Mouse (Mus musculus) layer of hippocampus, adult 2 months (tissue): ENCODE results near the gene Sp100. TPM values are rescaled to one million over a fixed set of nuclear protein-coding genes. Genes with fewer than 3 reads are reported as not detected.

Source experiments
- DNase-seq, 2 experiments: peaks; one replicate each; pipeline ENCODE4 v3.0.0; 2022; ENCODE audit warnings: low spot score in 2 of 2
- H3K27ac ChIP-seq: fragments of 200-600 bp; 2 replicates; pipeline ENCODE4 v1.8.1; 2022
- H3K4me3 ChIP-seq: fragments of 200-600 bp; 2 replicates; pipeline ENCODE4 v1.8.1; 2022; ENCODE audit warnings: mild to moderate bottlenecking
- CTCF ChIP-seq: fragments of 200-600 bp; conservative IDR thresholded peaks from 2 replicates; pipeline ENCODE4 v1.8.1; 2022; ENCODE audit warnings: antibody characterized with exemption, mild to moderate bottlenecking, moderate library complexity
- total RNA-seq, 2 experiments: library from RNA; stranded (reverse); gene quantifications; 2 replicates each; pipeline ENCODE4 v1.2.3; 2021

The Sp100 gene
- total RNA-seq, 2 experiments from 2014 or later, result 2.8 to 3.6 TPM

DNA sequence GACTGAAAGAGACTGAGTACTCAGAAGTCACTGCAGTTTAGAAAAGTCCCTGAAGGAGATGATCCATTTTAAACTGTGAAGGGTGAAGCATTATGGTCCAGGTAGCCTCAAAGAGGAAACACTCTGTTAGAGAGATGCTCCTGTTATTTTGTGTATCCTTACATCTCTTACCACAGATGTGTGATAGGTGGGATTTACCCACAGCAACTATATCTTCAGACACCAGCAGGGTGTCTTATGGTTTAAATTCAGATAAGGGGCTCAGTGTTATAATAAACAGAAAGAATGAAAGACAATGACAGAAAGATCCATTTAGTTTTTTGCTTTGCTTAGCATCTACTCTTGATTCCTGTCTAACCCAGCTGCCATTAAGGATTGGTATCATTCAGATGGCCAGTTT, 14.5 kb downstream of the Sp100 start:
- DNase-seq, result no peak
- TF ChIP-seq CTCF, result no peak
- Histone ChIP-seq H3K4me3 (no peak overlapping the region), H3K27ac (no peak overlapping the region)

DNA sequence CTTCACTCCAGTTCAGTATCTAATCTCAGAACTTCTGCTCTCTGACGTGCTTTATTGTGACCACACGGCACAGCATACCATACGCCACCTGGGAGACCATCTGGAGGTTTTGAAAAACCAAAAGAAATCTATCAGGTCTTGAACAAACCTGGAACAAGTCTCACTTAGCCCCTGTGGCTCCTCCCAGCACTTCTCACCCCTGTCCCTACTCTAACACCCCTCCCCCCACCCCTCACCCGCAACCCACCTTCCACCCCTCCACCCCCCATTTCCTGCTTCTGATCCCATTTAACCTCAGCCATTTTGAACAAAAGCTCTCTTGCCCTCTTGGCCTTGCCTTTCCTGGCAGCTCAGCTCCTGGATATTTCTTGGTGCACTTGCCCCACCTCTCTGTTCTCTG, 30.4 kb downstream of the Sp100 start:
- DNase-seq, result no peak
- TF ChIP-seq CTCF, result no peak
- H3K27ac ChIP-seq, result no peak overlapping the region
- no peak overlapping the region for H3K4me3 ChIP-seq

DNA sequence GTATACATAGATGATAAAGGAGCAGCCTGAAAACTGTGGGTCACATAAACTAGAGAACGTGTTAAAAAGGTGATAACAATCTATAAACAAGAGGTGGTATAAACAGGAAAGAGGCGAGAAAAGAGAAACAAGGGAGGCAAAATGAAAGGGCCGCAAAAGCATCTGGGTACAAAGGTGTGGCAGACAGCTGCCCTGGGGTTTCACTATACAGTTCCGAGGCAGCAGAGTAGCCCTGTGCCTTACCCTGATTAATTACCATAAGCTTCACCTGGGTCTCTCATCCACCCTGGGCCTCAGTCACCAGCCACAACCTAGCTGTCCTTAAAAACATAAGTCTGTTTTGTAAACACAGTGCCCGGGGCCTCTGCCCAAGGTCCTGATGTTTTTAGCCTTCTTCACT, 36.9 kb downstream of the Sp100 start:
- no peak overlapping the region for H3K4me3 ChIP-seq
- DNase-seq, result no peak
- no peak for TF ChIP-seq CTCF
- no peak overlapping the region for H3K27ac ChIP-seq

DNA sequence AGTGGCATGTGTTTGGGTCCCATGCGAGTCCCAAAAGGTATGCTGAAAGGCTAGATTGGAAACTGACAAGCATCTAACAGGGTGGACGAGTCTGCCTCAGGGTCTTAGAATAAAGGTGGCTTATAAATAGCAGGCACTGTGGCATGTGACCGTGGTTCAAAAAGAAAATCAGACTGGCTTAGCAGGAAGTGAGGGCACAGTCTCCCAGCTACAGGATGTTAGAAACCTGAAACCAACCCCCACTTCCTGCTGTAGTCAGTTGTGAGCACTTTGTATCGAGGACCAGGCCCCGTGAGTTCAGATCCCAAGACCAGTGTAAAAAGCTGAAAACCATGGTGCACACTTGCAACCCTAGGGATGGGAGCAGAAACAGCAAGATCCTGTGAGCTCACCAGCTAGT, 37.6 kb downstream of the Sp100 start:
- Histone ChIP-seq H3K27ac (no peak overlapping the region), H3K4me3 (no peak overlapping the region)
- no peak for TF ChIP-seq CTCF
- no peak for DNase-seq

DNA sequence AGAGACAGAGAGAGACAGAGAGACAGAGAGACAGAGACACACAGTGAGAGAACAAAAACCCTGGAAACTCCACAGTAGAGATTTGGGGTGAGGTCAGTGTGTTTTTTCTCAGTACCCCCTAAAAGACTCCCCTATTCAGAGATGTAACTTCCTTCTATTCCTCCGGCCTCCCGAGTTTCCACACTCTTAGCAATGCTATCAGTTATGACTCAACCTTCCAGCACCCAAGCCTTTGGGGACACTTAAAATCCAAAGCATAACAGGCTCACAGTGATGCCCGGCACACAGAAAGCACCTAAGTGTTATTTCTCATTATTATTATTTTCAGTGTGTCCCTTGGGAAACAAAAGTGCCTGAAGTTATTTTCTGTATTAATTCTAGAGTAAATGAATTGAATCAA, 40.8 kb downstream of the Sp100 start:
- TF ChIP-seq CTCF, result no peak
- no peak overlapping the region for H3K4me3 ChIP-seq
- no peak for DNase-seq
- no peak overlapping the region for H3K27ac ChIP-seq

DNA sequence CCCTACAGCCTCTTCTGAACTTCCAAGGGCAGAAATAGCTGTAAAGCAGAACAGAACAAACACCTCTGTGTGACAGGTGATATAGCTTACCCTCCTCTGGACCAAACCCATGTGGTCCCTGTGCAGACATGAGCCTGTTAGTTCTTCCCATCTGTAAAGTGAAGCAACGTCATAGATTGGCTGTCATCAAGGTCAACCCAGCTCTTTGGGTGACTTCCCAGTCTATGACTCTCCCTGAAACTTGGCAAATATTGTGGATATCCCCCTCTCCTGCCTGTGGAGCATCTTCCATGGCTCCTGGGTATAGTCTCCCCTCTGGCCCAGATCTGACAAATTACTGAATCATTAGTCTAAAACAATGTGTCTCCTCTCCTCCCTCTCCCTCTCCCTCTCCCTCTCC, 42.5 kb downstream of the Sp100 start:
- TF ChIP-seq CTCF, result no peak

DNA sequence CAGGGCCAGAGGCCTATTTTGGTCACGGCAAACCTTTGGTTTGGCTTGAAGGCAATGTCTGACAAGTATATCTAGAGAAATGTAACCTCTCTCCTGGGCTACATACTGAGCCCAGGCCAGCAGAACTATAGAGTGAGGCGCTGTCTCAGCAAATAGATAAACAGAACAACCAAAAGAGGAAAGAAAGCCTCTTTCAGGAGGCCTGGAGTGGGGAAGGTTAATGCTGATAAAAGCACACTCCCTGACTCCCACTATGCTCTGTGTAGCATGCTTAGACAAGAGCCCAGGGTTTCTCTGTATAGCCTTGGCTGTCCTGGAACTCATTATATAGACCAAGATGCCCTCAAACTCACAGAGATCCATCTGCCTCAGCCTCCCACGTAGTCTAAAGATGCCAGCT, 43.5 kb downstream of the Sp100 start:
- TF ChIP-seq CTCF, result no peak
- no peak overlapping the region for H3K27ac ChIP-seq
- DNase-seq, result no peak
- no peak overlapping the region for H3K4me3 ChIP-seq

More for the DNA sequence above, 42.5 kb downstream of the Sp100 start:
- no peak for DNase-seq
- no peak overlapping the region for H3K4me3 ChIP-seq
- H3K27ac ChIP-seq, result no peak overlapping the region

DNA sequence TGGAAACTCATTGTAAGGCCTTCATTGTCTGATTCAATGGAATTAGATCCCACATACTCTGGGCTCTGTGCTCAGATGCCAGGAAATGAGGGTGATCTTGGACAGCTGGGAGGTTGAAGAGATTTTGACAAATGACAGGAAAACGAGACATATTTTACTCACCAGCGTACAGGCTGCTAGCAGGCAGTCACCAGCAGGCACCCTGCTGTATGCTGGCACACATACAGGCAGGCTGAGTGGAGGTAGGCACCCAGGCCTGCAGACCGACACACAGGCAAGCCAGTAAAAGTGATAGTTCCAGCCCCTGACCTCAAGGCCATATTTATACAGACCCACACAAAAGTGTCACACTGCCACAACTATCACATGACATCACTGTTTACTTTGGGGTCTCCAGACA, 45.9 kb downstream of the Sp100 start:
- no peak for DNase-seq
- no peak overlapping the region for H3K27ac ChIP-seq
- TF ChIP-seq CTCF, result no peak
- H3K4me3 ChIP-seq, result no peak overlapping the region

DNA sequence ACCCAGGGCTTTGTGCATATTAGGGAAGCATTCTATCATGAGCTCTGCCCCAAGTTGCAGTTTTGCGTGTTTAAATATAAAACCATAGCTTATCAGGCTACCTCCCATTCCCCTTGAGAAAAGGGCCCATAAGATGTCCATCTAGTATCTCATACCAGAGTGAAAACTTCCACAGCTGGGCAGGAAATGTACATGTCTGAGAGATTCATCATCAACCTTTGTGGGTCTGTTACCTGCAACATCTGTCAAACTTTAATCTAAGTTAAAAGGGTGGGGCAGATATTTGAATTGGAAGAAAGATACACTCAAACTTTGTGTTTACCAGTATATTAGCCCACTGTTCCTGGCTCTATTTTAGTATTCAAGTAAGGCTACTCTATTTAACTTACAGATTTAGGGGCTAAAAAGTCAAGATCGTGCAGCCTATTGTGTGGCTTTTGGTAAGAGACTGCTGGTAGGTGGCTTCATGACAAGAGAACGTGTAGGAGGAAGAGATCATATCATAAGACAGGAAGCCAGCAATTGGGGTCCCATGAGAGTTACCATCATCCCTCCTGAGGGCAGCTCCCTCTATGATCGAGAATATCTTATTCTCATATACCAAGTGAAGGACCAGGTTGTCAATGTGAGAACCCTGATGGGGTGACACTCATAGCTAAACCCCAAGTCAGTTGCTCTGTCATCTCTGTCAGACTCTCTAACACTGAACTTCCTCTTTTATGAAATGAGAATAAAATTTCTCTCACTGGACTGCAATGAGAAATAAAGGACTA, 48.1 kb downstream of the Sp100 start:
- Histone ChIP-seq H3K4me3 (no peak overlapping the region), H3K27ac (no peak overlapping the region)
- no peak for DNase-seq
- no peak for TF ChIP-seq CTCF

DNA sequence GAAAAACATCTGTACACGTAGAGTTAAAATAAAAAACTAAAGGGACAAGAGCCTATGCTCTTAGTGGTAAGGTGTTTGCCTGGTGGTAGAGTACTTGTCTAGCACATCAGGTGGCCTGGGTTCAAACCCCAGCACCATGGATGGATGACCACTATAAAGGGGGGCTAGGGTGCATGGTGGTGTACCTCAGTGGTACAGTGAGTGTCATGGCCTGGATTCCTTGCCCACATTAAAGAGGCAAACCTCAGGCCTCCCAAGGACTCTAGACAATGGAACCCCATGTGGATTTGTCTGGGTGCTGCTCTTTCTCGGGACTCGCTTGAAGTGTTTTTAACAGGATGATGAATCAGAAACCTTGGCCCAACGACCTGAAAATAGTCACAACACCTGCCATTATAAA, 52.7 kb downstream of the Sp100 start:
- no peak overlapping the region for H3K4me3 ChIP-seq
- no peak for TF ChIP-seq CTCF
- DNase-seq, result no peak
- H3K27ac ChIP-seq, result no peak overlapping the region

DNA sequence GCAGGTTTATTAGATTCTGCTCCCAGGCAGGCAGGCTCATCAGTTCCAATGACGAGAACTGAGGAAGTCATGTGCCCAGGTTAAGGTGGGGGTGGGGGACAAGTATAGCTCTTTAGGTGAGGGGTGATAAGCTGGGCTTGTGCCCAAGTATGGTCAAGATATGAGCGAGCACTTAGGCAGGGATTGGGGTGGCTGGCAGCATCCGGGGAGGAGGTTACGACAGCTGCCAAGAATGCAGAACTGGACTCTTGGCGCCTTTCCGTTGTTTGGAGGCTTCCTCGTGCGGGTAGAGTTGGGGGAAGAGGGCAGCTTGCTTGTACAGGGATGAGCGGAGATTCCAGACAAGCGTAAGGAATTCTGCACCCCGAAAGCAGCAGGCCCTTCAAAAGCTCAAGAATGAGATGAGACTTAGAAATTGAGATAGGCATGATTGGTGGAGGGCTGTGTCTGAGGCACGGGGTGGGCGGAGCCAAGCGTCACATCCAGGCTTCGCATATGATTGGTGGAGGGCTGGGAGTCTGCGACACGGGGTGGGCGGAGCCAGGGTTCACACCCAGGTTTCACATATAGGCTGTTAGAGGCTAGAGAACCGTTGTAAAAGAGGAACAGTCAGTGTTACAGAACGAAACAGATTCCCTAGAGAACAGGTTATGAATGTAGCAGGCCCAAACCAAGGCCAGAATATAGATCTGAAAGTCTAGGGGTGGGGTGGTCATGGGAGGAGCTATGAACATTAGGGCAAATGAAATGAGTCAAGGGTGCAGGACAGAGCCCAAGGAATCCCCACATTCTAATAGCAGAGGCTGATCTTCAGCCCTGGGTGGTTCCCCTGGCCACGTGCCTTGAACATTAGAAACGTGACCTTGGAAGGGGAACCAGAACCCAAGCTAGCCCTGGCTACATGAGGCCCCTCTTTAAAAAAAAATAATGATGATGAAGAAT, 53.7 kb downstream of the Sp100 start:
- peak overlapping the region; percentile 41 for H3K4me3 ChIP-seq
- H3K27ac ChIP-seq, result no peak overlapping the region
- DNase-seq, result peak; percentile 36 to 38
- no peak for TF ChIP-seq CTCF

DNA sequence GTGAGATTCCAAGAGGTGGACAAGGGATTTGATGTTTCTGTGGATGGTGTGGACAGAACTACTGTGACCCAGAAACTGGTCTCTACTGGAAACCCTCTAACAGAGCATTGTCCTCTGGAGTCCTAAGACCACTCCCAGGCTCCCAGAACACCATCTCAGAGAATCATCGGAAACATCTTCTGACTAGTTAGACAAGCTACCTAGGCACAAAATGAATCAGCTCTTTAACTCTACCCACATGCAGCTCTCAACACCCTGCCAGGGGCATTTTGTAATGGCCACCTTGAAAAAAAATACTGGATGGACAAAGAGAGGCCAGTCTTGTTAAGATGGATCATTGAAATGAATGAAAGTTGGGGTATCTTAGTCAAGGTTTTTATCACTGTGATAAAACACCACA, 55.8 kb downstream of the Sp100 start:
- no peak for DNase-seq
- no peak overlapping the region for H3K4me3 ChIP-seq
- H3K27ac ChIP-seq, result no peak overlapping the region
- TF ChIP-seq CTCF, result no peak

DNA sequence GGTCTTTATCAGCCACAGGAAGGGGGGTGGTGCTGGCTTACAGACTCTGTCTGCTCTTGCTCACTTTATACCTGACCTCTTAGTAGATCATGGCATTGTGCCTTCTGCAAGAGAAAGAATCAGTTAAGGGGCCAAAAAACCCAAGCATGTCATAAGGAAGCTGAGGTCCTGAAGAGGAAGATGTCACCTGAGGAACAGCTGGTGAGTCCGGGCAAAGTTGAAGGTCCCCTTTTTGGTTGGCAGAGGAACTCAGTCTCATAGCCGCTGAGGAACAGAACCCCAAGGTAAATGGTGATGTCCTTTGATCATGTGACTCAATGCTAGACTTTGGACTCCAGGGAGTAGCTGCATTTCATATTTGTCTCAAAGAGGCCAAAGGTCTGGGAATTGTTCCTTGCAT, 57.0 kb downstream of the Sp100 start:
- TF ChIP-seq CTCF, result no peak
- Histone ChIP-seq H3K27ac (no peak overlapping the region), H3K4me3 (no peak overlapping the region)
- no peak for DNase-seq
